11 mouse cellular contexts compared by ENCODE assay signal in the genomic region with DNA sequence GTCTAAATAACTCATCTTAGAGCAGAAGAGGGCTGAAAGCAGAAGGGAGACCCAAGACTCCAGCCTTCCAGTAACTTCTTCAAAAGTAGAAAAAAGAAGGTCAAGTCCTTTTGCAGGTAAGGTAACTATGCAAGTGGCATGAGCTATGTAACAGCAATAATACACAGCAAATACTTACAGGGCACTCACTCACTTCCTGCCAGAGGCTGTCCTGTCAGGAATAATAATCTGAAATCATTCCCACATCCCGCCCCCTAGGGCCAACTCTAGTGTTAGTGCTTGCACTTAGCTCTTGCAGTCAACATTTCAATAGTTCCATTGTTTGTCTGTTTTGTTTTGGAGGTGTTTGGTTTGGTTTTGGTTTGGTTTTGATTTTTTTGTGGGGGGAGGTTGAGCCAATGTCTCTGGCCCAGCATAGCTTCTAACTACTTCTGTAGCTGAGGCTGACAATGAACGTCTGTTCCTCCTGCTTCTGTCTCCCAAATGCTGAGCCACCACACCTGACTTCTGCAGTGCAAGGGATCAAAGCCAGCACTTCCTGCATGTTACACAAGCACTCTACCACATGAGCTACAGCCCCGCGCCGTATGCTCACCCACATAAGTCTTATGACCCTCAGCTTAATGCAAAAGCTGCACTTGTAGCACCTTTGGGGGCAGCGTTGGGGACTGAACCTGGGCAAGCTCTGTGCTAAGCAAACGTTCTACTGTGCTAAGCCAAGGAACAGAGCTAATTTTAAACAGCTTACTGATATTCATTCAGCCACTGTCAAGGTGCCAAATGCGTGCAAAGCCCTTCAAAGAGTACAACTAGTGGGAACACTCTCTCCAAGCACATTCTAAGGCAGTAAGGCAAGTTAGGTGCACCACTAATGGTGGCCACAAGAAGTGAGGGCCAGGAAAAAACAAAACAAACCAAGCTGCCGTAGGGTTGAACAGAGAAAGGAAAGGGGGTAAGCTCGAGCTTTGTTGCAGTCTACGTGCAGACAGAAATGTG. TPM values are rescaled to one million over a fixed set of nuclear protein-coding genes. Genes with fewer than 3 reads are reported as not detected.
DNase-seq lines count a peak whose midpoint lies in the region; ATAC-seq and TF ChIP-seq lines count a peak whose summit lies in the region.
"Had no signal": no experiment of that assay in that cellular context is flagged by ENCODE, and none has a peak within 500 bp of the region (broad histone marks: within the 10 kb centered on the region; RNA-seq: fewer than 3 reads in every experiment).

No protein-coding gene starts in this region.

- no peak for TF ChIP-seq CTCF in heart, postnatal 0 days (IDR thresholded peaks at IDR 0.05; ENCODE audit: low read depth)
- no peak for TF ChIP-seq CTCF in cerebellum, adult 2 months (IDR thresholded peaks at IDR 0.05; ENCODE audit: borderline replicate concordance, insufficient read depth, low read depth, low read length)

- H3K4me3 ChIP-seq in heart, embryonic 11.5 days (ENCODE audit: low read depth, low read length) = no peak overlapping the region
- no peak overlapping the region for H3K4me3 ChIP-seq in embryonic facial prominence, embryonic 15.5 days (replicated peaks)
- no peak overlapping the region for H3K4me3 ChIP-seq in heart, postnatal 0 days (ENCODE audit: low read depth, low read length)
- H3K4me3 ChIP-seq in forebrain, embryonic 14.5 days (ENCODE audit: low read depth, low read length) = no peak overlapping the region
- H3K4me3 ChIP-seq in cerebellum, adult 2 months (replicated peaks; ENCODE audit: insufficient read depth, low read depth, low read length) = no peak overlapping the region
- H3K4me3 ChIP-seq: liver, embryonic 15.5 days had no signal

- no peak for ATAC-seq in heart, embryonic 11.5 days (replicated peaks; ENCODE audit: insufficient number of reproducible peaks, low FRiP score, low TSS enrichment)
- no peak for ATAC-seq in embryonic facial prominence, embryonic 15.5 days (ENCODE audit: insufficient number of reproducible peaks, low FRiP score, low TSS enrichment, low read depth)
- ATAC-seq in heart, postnatal 0 days (ENCODE audit: insufficient read depth, low read depth) = peak; percentile 89
- ATAC-seq in forebrain, embryonic 14.5 days = no peak

- H3K27ac ChIP-seq in heart, embryonic 11.5 days (ENCODE audit: low read depth, low read length) = no peak overlapping the region; the same call in 1 of the 2 replicates
- H3K27ac ChIP-seq in embryonic facial prominence, embryonic 15.5 days (replicated peaks) = peak overlapping the region; percentile 58; the same call in 1 of the 2 replicates
- peak overlapping the region; percentile 93 for H3K27ac ChIP-seq in heart, postnatal 0 days (ENCODE audit: low read depth)
- H3K27ac ChIP-seq in forebrain, embryonic 14.5 days (ENCODE audit: low read depth, low read length) = no peak overlapping the region
- no peak overlapping the region for H3K27ac ChIP-seq in cerebellum, adult 2 months (ENCODE audit: insufficient read depth, low read length)
- H3K27ac ChIP-seq: liver, embryonic 15.5 days had no signal

- DNase-seq in heart, adult 18-20 months = peak; percentile 75 to 80
- peak; percentile 90 for DNase-seq in heart, postnatal 0 days (ENCODE audit: low spot score)
- peak; percentile 56 for DNase-seq in lung, postnatal 14 days
- no peak for DNase-seq in forebrain, embryonic 14.5 days (ENCODE audit: low spot score)
- no peak for DNase-seq in cerebellum, adult 9-10 months
- no peak for DNase-seq in cerebellum, adult 2 months

- H3K36me3 ChIP-seq in heart, embryonic 11.5 days (ENCODE audit: control insufficient read depth, insufficient read depth, low read length) = no peaks in the 10 kb centered on the region
- H3K36me3 ChIP-seq in embryonic facial prominence, embryonic 15.5 days = no peaks in the 10 kb centered on the region
- no peaks in the 10 kb centered on the region for H3K36me3 ChIP-seq in heart, postnatal 0 days (replicated peaks; ENCODE audit: control insufficient read depth, insufficient read depth, low read length)
- H3K36me3 ChIP-seq in forebrain, embryonic 14.5 days (ENCODE audit: control insufficient read depth, insufficient read depth, low read length) = no peaks in the 10 kb centered on the region
- H3K36me3 ChIP-seq: liver, embryonic 15.5 days had no signal

- WGBS in heart, embryonic 11.5 days (ENCODE audit: insufficient replicate concordance) = 58% methylated on average over 11 of the region's 11 CpGs
- WGBS in embryonic facial prominence, embryonic 15.5 days = 52% methylated on average over 11 of the region's 11 CpGs
- WGBS in heart, postnatal 0 days = 24% methylated on average over 11 of the region's 11 CpGs
- WGBS in forebrain, embryonic 14.5 days = 76% methylated on average over 11 of the region's 11 CpGs
- WGBS in cerebellum, adult 2 months = 71% methylated on average over 11 of the region's 11 CpGs

- no peaks in the 10 kb centered on the region for H3K27me3 ChIP-seq in heart, embryonic 11.5 days (ENCODE audit: control insufficient read depth, insufficient read depth, low read length)
- no peaks in the 10 kb centered on the region for H3K27me3 ChIP-seq in embryonic facial prominence, embryonic 15.5 days
- no peaks in the 10 kb centered on the region for H3K27me3 ChIP-seq in heart, postnatal 0 days (ENCODE audit: control insufficient read depth, insufficient read depth, low read length)
- H3K27me3 ChIP-seq in forebrain, embryonic 14.5 days (replicated peaks; ENCODE audit: control insufficient read depth, insufficient read depth, low read length) = no peaks in the 10 kb centered on the region
- H3K27me3 ChIP-seq in cerebellum, adult 2 months (ENCODE audit: control insufficient read depth, insufficient read depth, low read length) = no peaks in the 10 kb centered on the region; the same call in 1 of the 2 replicates
- H3K27me3 ChIP-seq: liver, embryonic 15.5 days had no signal

- H3K4me1 ChIP-seq in heart, embryonic 11.5 days (ENCODE audit: control insufficient read depth, insufficient read depth, low read length) = peaks cover 7% of the 10 kb centered on the region; the same call in 1 of the 2 replicates
- peaks cover 6% of the 10 kb centered on the region for H3K4me1 ChIP-seq in embryonic facial prominence, embryonic 15.5 days
- H3K4me1 ChIP-seq in heart, postnatal 0 days (ENCODE audit: control insufficient read depth, insufficient read depth) = peaks cover 31% of the 10 kb centered on the region
- peaks cover 11% of the 10 kb centered on the region for H3K4me1 ChIP-seq in forebrain, embryonic 14.5 days (ENCODE audit: control insufficient read depth, insufficient read depth, low read length)
- no peaks in the 10 kb centered on the region for H3K4me1 ChIP-seq in cerebellum, adult 2 months (ENCODE audit: control insufficient read depth, insufficient read depth, low read length)

- no peak for TF ChIP-seq POLR2A in cerebellum, adult 2 months (IDR thresholded peaks at IDR 0.05; ENCODE audit: borderline replicate concordance, insufficient read depth, low read length)

- no peak for TF ChIP-seq EP300 in heart, postnatal 0 days (IDR thresholded peaks at IDR 0.05; ENCODE audit: low read depth)

- no peaks in the 10 kb centered on the region for H3K9me3 ChIP-seq in heart, embryonic 11.5 days (replicated peaks; ENCODE audit: control insufficient read depth, low read length)
- no peaks in the 10 kb centered on the region for H3K9me3 ChIP-seq in embryonic facial prominence, embryonic 15.5 days (replicated peaks)
- no peaks in the 10 kb centered on the region for H3K9me3 ChIP-seq in heart, postnatal 0 days (replicated peaks; ENCODE audit: control insufficient read depth, low read length)
- H3K9me3 ChIP-seq in forebrain, embryonic 14.5 days (replicated peaks; ENCODE audit: control insufficient read depth, low read length) = no peaks in the 10 kb centered on the region
- H3K9me3 ChIP-seq: liver, embryonic 15.5 days had no signal

- no peak overlapping the region; the same call in 1 of the 2 replicates for H3K4me2 ChIP-seq in heart, embryonic 11.5 days
- H3K4me2 ChIP-seq in embryonic facial prominence, embryonic 15.5 days (replicated peaks) = no peak overlapping the region
- peak overlapping the region; percentile 41 for H3K4me2 ChIP-seq in heart, postnatal 0 days (ENCODE audit: low read depth, low read length)
- H3K4me2 ChIP-seq in forebrain, embryonic 14.5 days (ENCODE audit: low read length) = no peak overlapping the region
- H3K4me2 ChIP-seq: liver, embryonic 15.5 days had no signal

- no peak overlapping the region for H3K9ac ChIP-seq in heart, embryonic 11.5 days (ENCODE audit: low read depth, low read length)
- H3K9ac ChIP-seq in embryonic facial prominence, embryonic 15.5 days = no peak overlapping the region
- H3K9ac ChIP-seq in heart, postnatal 0 days (replicated peaks; ENCODE audit: low read depth, low read length) = no peak overlapping the region
- no peak overlapping the region for H3K9ac ChIP-seq in forebrain, embryonic 14.5 days (ENCODE audit: low read length)
- H3K9ac ChIP-seq: liver, embryonic 15.5 days had no signal

RNA-seq across cellular contexts. Expression of a gene that starts 28.9 kb away (rescaled TPM):
- 1 to 10 TPM; 8.1 to 8.6 TPM for total RNA-seq in heart, adult 18-20 months (2021)
- polyA plus RNA-seq in heart, embryonic 11.5 days (2014; fragmentation: Nextera tagmentation; extraction: Ambion mirVana) = 0.93 and 1.2 TPM in 2 replicates
- polyA plus RNA-seq in embryonic facial prominence, embryonic 15.5 days (2015; fragmentation: Nextera tagmentation; extraction: Ambion mirVana) = 3.4 and 3.8 TPM in 2 replicates
- total RNA-seq in heart, postnatal 0 days (2014; rRNA removed; ENCODE audit: low replicate concordance) = 3.9 and 5.3 TPM in 2 replicates
- 3.0 and 3.6 TPM in 2 replicates for polyA plus RNA-seq in heart, postnatal 0 days (2015; fragmentation: Nextera tagmentation; extraction: Ambion mirVana)
- polyA plus RNA-seq in forebrain, embryonic 14.5 days (2014; fragmentation: Nextera tagmentation; extraction: Ambion mirVana) = 0.57 and 0.72 TPM in 2 replicates
- 0.33 and 0.39 TPM in 2 replicates for polyA plus RNA-seq in cerebellum, adult 2 months (2012; rRNA removed)

RNA-seq across cellular contexts. Expression of a gene that starts 28.9 kb away (rescaled TPM):
- total RNA-seq in heart, adult 18-20 months (2021) = 10 to 100 TPM; 30.0 to 39.3 TPM
- polyA plus RNA-seq in heart, embryonic 11.5 days (2014; fragmentation: Nextera tagmentation; extraction: Ambion mirVana) = 4.5 and 5.1 TPM in 2 replicates
- polyA plus RNA-seq in embryonic facial prominence, embryonic 15.5 days (2015; fragmentation: Nextera tagmentation; extraction: Ambion mirVana) = 12.8 and 18.1 TPM in 2 replicates
- 33.4 and 72.1 TPM in 2 replicates for total RNA-seq in heart, postnatal 0 days (2014; rRNA removed; ENCODE audit: low replicate concordance)
- 20.8 and 21.7 TPM in 2 replicates for polyA plus RNA-seq in heart, postnatal 0 days (2015; fragmentation: Nextera tagmentation; extraction: Ambion mirVana)
- polyA plus RNA-seq in forebrain, embryonic 14.5 days (2014; fragmentation: Nextera tagmentation; extraction: Ambion mirVana) = 1.1 and 1.3 TPM in 2 replicates
- 0.77 and 1.0 TPM in 2 replicates for polyA plus RNA-seq in cerebellum, adult 2 months (2012; rRNA removed)
- polyA plus RNA-seq: neural tube, embryonic 14.5 days; testis, adult 2 months had no signal

RNA-seq across cellular contexts. Expression of a gene that starts 41.3 kb away (rescaled TPM):
- total RNA-seq in heart, adult 18-20 months (2021) = 10 to 100 TPM; 47.6 to 48.0 TPM
- polyA plus RNA-seq in heart, embryonic 11.5 days (2014; fragmentation: Nextera tagmentation; extraction: Ambion mirVana) = 2.7 and 3.4 TPM in 2 replicates
- 8.8 and 9.4 TPM in 2 replicates for polyA plus RNA-seq in embryonic facial prominence, embryonic 15.5 days (2015; fragmentation: Nextera tagmentation; extraction: Ambion mirVana)
- total RNA-seq in heart, postnatal 0 days (2014; rRNA removed; ENCODE audit: low replicate concordance) = 34.6 and 37.8 TPM in 2 replicates
- polyA plus RNA-seq in heart, postnatal 0 days (2015; fragmentation: Nextera tagmentation; extraction: Ambion mirVana) = 9.4 and 10.5 TPM in 2 replicates
- polyA plus RNA-seq in forebrain, embryonic 14.5 days (2014; fragmentation: Nextera tagmentation; extraction: Ambion mirVana) = 0.51 and 0.99 TPM in 2 replicates
- 1.3 and 1.4 TPM in 2 replicates for polyA plus RNA-seq in cerebellum, adult 2 months (2012; rRNA removed)

Comparison
In these comparisons a context has a peak if more than half of its experiments do, and no peak if none do; other contexts are left out.
1. H3K27ac ChIP-seq: peak in embryonic facial prominence, embryonic 15.5 days (single experiment) and heart, postnatal 0 days (single experiment); none in heart, embryonic 11.5 days (single experiment), forebrain, embryonic 14.5 days (single experiment) and cerebellum, adult 2 months (single experiment).
2. DNase-seq: peak in heart, adult 18-20 months (2 of 2), heart, postnatal 0 days (single experiment) and lung, postnatal 14 days (single experiment); none in forebrain, embryonic 14.5 days (single experiment), cerebellum, adult 9-10 months (single experiment) and cerebellum, adult 2 months (0 of 2).